Mouse (Mus musculus): ENCODE measurements at regions not wholly inside any gene's neighbourhood (a gene's known extent, or its start where the extent isn't known, plus 50 kb on each side); places are given as distances from the start of the nearest gene placed in this dataset.

- H3K9ac ChIP-seq (ENCODE audit: control insufficient read depth, low read depth, low read length, poor library complexity, severe bottlenecking) = no peak overlapping the region
- no peak for DNase-seq (ENCODE audit: low read depth, low spot score)
- H3K36me3 ChIP-seq (ENCODE audit: control insufficient read depth in 1 of 2, insufficient read depth in 2 of 2, low read length in 2 of 2) = no peaks in the 10 kb centered on the region
- no peaks in the 10 kb centered on the region for H3K79me2 ChIP-seq (ENCODE audit: control insufficient read depth, insufficient read depth, low read length, poor library complexity)
- H3K4me1 ChIP-seq (ENCODE audit: control insufficient read depth in 1 of 2, insufficient read depth in 2 of 2, low read length in 2 of 2) = no peaks in the 10 kb centered on the region
- TF ChIP-seq ELF1 (IDR thresholded peaks at IDR 0.05; ENCODE audit: low read depth, low read length) = no peak
- TF ChIP-seq MXI1 (IDR thresholded peaks at IDR 0.05; ENCODE audit: low read depth, low read length) = no peak
- no peak for TF ChIP-seq MYB (IDR thresholded peaks at IDR 0.05; ENCODE audit: low read depth, low read length)
- TF ChIP-seq BHLHE40 (IDR thresholded peaks at IDR 0.05; ENCODE audit: borderline replicate concordance, low read depth, low read length) = no peak
- TF ChIP-seq ETS1 (IDR thresholded peaks at IDR 0.05; ENCODE audit: low read depth, low read length) = no peak
- TF ChIP-seq UBTF (IDR thresholded peaks at IDR 0.05; ENCODE audit: borderline replicate concordance, insufficient read depth, low read depth, low read length) = no peak
- no peak for TF ChIP-seq SMC3 (IDR thresholded peaks at IDR 0.05; ENCODE audit: low read depth, low read length)
- TF ChIP-seq CTCF (IDR thresholded peaks at IDR 0.05 in 2 of 3, conservative IDR thresholded peaks at IDR 0.05 in 1 of 3; ENCODE audit: control insufficient read depth in 1 of 3, insufficient read depth in 1 of 3, low read depth in 2 of 3, low read length in 3 of 3, poor library complexity in 1 of 3, severe bottlenecking in 1 of 3) = no peak
- no peak for TF ChIP-seq HCFC1 (IDR thresholded peaks at IDR 0.05; ENCODE audit: low read depth, low read length)
- TF ChIP-seq NELFE (IDR thresholded peaks at IDR 0.05; ENCODE audit: low read depth, low read length) = no peak
- no peak for TF ChIP-seq CHD1 (IDR thresholded peaks at IDR 0.05; ENCODE audit: low read depth, low read length)
- TF ChIP-seq MAZ (IDR thresholded peaks at IDR 0.05; ENCODE audit: low read depth, low read length) = no peak
- TF ChIP-seq GABPA (IDR thresholded peaks at IDR 0.05; ENCODE audit: low read depth, low read length) = no peak
- TF ChIP-seq EP300 (IDR thresholded peaks at IDR 0.05; ENCODE audit: low read depth in 1 of 2, low read length in 2 of 2) = no peak
- TF ChIP-seq ZKSCAN1 (IDR thresholded peaks at IDR 0.05; ENCODE audit: low read depth, low read length) = no peak
- no peak overlapping the region for H3K4me3 ChIP-seq (ENCODE audit: control insufficient read depth in 1 of 2, insufficient read depth in 1 of 2, low read depth in 2 of 2, low read length in 2 of 2)
- H3K27me3 ChIP-seq (ENCODE audit: control insufficient read depth in 1 of 2, insufficient read depth in 2 of 2, low read length in 2 of 2) = no peaks in the 10 kb centered on the region
- H3K27ac ChIP-seq (ENCODE audit: control insufficient read depth, low read depth, low read length) = no peak overlapping the region
- no peaks in the 10 kb centered on the region for H3K9me3 ChIP-seq (replicated peaks; ENCODE audit: insufficient read depth, low read length)
Measured at GRCm38 (mm10) chr8:7691355-7691996, 969.6 kb downstream of the Efnb2 start.

GRCm38 (mm10) chr8:7653804-7654203, 1007.2 kb downstream of the Efnb2 start:
- Histone ChIP-seq H3K4me3 (ENCODE audit: control insufficient read depth in 1 of 2, insufficient read depth in 1 of 2, low read depth in 2 of 2, low read length in 2 of 2) (no peak overlapping the region), H3K36me3 (ENCODE audit: control insufficient read depth in 1 of 2, insufficient read depth in 2 of 2, low read length in 2 of 2) (no peaks in the 10 kb centered on the region), H3K9me3 (replicated peaks; ENCODE audit: insufficient read depth, low read length) (no peaks in the 10 kb centered on the region), H3K27ac (ENCODE audit: control insufficient read depth, low read depth, low read length) (no peak overlapping the region), H3K79me2 (ENCODE audit: control insufficient read depth, insufficient read depth, low read length, poor library complexity) (no peaks in the 10 kb centered on the region), H3K9ac (ENCODE audit: control insufficient read depth, low read depth, low read length, poor library complexity, severe bottlenecking) (no peak overlapping the region), H3K4me1 (ENCODE audit: control insufficient read depth in 1 of 2, insufficient read depth in 2 of 2, low read length in 2 of 2) (no peaks in the 10 kb centered on the region), H3K27me3 (ENCODE audit: control insufficient read depth in 1 of 2, insufficient read depth in 2 of 2, low read length in 2 of 2) (no peaks in the 10 kb centered on the region)
- TF ChIP-seq CHD1 (IDR thresholded peaks at IDR 0.05; ENCODE audit: low read depth, low read length) (no peak), SMC3 (IDR thresholded peaks at IDR 0.05; ENCODE audit: low read depth, low read length) (no peak), TBP (IDR thresholded peaks at IDR 0.05; ENCODE audit: low read depth, low read length) (no peak), ETS1 (IDR thresholded peaks at IDR 0.05; ENCODE audit: low read depth, low read length) (no peak), KAT2A (conservative IDR thresholded peaks at IDR 0.05; ENCODE audit: low read depth, low read length) (no peak), ZKSCAN1 (IDR thresholded peaks at IDR 0.05; ENCODE audit: low read depth, low read length) (no peak), MYB (IDR thresholded peaks at IDR 0.05; ENCODE audit: low read depth, low read length) (no peak), USF1 (IDR thresholded peaks at IDR 0.05; ENCODE audit: low read depth, low read length) (no peak), MAZ (IDR thresholded peaks at IDR 0.05; ENCODE audit: low read depth, low read length) (no peak)
- DNase-seq (ENCODE audit: low read depth, low spot score) = no peak
